Mouse (Mus musculus) ovary, postnatal 36 days (tissue): ENCODE data around the gene Adgrg3.

Experiments used
- DNase-seq: peaks from one replicate; pipeline ENCODE4 v3.0.0; 2022; ENCODE audit warnings: low spot score, mixed read lengths

The Adgrg3 gene

DNA sequence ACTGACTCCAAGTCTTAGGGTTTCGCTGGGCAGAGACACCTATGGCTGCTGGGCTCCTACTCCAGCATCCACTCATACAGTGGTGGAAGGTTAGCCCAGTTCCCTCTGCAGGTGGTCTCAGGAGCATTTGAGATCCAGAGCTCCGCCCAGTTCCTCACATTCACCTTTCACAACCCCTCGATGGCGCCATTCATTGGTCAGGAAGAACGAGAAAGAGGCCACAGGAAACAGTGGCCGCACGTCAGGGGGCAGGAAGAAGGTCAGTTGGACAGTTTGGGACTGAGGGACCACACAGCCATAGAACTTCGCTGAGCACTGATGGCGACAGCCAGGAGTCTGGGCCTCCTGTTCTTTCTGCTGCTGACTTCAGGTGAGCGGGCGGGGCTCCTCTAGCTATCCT lies at the start of gene Adgrg3:
Adgrg3 (plus strand) TSS at position 242 of the 400 bp plus-strand sequence.
- no peak for DNase-seq

DNA sequence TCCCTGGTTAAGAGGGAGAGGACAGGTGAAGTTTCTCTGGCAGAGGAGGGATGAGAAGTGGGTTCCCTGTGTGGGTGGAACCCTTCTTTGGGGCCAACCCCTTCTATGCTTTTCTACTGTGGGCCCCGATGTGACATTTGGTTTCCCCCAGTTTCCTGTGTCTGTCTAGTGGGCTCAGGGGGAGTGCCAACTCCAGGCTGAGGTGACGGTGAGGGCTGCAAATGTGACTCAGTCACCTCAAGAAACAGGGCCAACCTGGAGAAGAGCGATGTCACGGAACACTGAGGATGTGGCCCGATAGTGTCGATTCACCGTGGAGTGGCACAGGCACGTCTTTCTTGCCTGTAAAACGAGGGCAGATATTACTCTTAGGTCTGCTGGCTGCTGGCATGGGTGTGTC lies 44.2 kb upstream of the Adgrg3 start:
- DNase-seq: no peak

DNA sequence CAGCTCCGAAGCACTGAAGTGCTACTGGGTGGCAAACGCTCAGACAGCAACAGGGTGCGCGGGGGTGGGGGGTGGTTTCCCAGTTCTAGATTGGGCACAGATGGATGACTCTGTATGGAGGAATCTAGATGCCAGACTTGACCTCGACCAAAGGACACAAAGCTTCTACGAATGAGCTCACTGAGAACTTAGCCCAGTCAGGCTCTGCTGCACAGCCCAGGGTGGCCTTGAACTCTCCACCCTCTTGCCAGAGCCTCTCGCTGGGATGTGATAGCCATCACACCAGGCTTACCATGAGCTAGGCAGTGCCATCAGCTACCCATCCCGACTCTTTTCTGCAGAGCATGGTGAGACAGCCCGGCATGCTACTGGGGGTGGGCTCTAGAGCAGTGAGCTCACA lies 43.7 kb upstream of the Adgrg3 start:
- DNase-seq: no peak

- DNase-seq: no peak
These were observed 42.9 kb upstream of the Adgrg3 start, which contains the start of gene Adgrg1 for GRCm38 (mm10) chr8:94974467-94975165. Adgrg1 (plus strand) TSS chr8:94974751.

DNA sequence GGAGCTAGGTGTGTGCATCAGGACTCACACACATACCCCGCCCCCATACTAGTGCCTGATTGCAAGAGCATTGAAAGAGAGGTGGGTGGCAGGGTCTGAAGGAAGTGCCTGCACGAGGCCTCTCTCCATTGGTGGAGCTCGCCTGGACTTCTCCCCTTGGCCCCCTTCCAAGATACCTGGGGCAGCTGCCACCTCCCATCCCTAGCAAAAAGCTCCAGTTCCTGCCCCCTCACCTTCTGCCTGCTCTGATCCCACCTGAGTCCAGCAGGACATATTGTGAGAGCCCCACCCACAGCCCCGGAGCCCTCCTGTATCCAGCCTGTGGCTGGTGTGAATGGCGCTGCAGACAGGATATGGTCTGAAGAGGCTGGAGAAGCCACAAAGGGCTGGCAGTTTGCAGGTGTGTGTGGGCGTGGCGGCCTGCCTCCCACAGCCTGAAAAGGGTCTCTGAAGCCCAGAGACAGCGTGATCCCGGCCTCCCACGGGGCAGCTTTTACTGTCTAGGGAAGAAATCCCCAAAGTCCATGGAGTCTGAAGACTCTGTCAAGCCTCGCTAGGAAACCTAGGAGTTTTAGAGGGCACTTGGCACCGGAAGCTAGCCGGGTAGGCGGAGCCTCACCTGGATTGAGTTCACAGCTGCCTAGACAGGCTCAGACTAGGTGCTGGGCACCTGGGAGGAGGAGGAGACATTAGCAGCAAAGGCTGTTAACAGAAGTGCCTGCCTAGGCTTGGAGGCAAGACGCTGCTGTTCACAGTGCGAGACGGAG lies 40.7 kb upstream of the Adgrg3 start:
- DNase-seq: no peak

GRCm38 (mm10) chr8:94978131-94978530 lies 39.4 kb upstream of the Adgrg3 start:
- no peak for DNase-seq

DNA sequence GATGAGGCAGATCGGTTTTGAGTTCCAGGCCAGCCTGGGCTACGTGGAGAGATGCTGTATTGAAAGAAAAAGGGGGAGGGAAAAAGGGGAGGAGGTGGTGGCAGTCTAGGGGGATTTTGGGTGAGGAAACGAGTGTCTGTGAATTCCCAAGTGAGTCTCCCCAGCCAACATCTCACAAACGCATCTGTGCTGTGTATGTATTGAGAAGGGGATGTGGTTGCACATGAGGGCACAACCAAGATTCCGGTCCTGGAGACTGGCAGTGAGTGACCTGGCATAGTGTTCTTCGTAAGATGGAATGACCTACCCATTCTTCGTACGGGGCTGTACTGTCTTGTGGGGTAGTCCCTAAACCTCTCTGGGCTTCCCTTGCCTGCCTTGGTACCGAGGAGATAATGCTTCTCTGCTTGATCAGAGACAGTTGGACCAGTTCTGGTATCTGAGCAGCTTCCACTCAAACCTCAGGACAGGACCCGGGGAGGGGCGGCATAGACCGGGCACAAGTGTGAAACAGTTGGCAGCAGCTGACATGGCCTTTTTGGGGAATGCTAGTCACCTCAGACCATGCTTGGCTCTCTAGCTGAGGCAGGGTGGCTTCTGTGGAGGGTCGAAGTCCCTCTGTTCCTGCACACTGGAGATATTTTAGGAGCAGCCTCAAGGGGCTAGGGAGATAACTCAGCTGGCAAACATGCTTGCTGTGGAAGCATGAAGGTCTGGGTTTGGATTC lies 38.7 kb upstream of the Adgrg3 start:
- DNase-seq: no peak

DNA sequence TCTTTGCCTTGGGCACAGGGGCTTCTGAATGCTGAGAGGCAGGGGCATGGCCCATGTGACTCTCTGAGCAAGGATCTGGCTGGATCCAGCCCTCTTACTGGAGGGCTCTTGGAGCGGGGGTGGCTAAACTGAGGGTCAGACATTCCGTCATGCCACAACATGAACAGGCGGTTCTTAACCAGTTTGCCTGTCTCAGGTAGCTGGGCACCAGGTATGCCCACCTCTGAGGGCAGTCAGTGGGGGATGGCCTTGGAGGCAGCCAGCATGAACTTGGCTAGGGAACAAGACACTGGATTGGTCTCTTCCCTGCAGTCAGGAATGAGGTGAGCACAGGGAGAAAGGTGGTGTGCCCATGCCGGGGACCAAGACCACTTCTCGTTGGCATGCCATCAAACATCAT lies 37.3 kb upstream of the Adgrg3 start:
- no peak for DNase-seq

DNA sequence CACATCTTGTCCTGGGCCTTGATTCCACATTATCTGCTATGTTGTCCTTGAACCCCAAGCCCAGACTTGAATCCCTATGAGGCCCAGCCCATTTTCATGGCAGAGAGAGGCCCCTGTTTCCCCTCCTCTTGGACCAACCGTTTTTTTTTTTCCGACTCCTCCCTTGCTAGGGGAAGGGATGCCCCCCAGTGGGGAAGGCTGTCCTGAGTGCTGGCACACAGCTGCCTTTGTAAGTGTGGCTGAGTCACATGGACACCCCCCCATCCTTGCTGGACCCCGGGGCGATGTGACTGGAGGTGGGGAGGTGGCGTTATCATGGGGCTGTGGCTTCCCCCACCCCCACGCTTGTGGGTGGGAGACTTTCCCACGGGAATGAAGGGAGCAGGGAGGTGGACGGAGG lies 36.5 kb upstream of the Adgrg3 start:
- no peak for DNase-seq

DNA sequence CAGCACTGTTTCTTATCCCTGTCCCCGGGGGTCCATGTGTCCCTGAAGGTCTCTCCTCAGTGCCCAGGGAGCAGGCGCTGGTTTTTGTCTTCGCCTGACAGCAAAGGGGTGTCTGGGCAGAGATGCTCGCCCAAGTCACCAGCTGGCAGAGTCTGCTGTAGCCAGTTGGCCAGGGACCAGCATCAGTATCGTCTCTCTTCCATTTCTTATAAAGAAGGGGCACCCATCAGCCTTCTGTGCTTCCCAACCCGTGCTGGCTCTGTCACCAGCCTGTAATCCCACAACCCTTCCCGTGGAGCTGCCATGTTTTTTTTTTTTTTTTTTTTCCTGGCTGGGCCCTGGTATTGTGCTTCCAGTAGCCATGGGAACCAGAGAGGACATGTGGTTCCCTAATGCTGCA lies 35.6 kb upstream of the Adgrg3 start:
- no peak for DNase-seq

DNA sequence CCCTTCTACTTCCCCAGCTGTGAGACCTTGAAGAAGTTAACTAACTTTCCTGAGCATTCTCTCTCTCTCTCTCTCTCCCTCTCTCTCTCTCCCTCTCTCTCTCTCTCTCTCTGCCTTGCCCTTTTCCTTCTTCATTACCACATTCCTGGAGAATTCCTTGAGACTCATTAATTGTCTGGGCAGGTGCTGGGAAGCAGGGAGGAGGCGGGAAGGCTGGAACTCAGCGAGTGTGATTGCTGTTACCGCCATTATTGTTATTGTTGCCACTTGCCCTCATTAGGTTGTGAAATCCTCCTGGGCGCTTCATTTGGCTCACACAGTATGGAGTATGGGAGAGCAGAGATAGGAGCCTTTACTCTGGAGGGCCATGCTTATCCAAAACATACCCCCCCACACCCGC lies 34.3 kb upstream of the Adgrg3 start:
- DNase-seq: no peak

DNA sequence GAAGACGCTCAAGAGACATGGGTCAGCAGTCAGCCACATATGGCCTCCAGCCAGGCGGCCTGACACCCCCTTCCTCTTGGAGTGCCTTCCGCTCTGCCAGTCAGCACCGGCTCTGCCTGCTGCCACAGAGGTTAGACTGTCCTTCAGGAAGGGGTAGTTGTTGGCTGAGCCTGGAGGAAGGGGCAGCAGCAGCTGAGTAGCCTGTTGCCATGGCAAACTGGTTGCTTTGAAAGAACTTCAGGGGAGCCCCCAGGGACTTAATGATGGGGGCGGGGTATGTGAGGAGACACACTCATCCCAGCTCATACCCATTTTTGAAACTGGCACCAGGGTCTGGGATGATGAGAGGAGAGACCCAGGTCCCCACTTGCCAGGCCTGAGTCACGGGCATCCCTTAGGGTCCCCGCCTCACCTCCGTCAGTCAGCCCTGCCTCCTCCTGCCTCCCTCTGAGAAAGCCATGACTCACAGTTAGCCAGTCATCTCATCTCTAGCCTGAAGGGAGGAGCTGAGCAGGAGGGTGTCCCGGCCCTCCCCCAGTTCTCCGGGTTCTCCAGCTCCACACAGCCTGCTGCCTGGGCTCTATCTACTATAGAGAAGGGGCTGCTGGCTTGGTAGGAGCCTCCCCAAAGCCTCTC lies 33.5 kb upstream of the Adgrg3 start:
- DNase-seq: peak; percentile 55

- no peak for DNase-seq
These were observed 32.5 kb upstream of the Adgrg3 start for GRCm38 (mm10) chr8:94985023-94985422.

- peak; percentile 55 for DNase-seq
These were observed 30.8 kb upstream of the Adgrg3 start for GRCm38 (mm10) chr8:94986676-94987075.

DNA sequence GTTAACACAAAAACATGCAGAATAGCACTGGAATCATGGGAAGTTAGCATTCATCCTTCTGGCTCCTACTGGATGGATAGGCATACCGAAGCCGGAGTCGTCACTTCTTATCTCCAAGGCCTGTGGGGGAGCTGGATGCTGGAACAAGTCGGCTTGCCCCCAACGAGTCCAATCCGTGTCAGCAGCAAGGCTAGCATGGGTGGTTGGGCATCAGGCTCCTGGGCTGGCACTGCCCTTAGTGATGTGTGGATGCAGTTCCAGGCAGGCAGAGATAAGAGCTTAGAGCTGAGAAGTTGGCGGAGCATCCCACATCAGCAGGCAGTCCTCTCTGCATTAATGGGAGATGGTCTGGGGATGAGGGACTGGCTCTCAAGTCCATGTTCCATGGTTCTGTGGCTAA lies 29.9 kb upstream of the Adgrg3 start:
- peak; percentile 79 for DNase-seq

DNA sequence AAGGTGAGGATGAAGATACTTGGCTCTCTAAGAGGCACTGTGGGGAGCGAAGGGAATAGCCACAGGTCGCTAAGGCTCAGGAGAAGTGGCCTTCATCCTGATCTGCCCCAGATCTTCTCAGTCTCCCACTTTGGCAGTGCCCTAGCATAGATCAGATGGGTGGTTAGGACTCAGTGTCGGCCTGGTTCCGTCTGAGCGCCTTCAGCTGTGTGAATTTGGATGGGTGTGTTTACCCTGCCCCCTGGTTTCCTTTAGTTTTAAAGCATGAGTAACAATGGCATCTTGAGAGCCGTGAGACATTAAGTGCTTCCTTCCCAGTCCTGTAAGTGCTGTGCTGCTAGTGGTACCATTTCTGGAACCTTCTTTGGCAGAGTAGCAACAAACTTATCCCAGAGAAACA lies 28.9 kb upstream of the Adgrg3 start:
- DNase-seq: no peak

DNA sequence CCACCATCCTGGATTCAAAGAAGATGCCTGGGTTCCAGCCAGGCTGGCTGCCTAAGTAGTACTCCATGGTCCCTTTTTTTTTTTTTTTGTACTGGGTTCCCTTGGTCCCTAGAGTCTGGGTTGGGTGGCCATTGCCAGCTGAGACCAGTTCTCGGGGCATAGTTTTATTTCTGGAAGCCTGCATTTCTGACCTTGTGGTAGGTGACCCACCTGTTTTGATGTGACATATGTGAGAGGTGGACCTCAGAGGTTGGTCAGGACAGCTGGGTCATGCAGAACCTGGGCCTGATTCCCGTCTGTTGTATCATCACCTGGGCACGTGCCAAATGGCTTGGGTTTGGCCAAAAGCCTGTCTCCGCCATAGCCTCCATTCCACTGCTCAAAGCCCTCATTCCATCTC lies 27.8 kb upstream of the Adgrg3 start:
- no peak for DNase-seq

DNA sequence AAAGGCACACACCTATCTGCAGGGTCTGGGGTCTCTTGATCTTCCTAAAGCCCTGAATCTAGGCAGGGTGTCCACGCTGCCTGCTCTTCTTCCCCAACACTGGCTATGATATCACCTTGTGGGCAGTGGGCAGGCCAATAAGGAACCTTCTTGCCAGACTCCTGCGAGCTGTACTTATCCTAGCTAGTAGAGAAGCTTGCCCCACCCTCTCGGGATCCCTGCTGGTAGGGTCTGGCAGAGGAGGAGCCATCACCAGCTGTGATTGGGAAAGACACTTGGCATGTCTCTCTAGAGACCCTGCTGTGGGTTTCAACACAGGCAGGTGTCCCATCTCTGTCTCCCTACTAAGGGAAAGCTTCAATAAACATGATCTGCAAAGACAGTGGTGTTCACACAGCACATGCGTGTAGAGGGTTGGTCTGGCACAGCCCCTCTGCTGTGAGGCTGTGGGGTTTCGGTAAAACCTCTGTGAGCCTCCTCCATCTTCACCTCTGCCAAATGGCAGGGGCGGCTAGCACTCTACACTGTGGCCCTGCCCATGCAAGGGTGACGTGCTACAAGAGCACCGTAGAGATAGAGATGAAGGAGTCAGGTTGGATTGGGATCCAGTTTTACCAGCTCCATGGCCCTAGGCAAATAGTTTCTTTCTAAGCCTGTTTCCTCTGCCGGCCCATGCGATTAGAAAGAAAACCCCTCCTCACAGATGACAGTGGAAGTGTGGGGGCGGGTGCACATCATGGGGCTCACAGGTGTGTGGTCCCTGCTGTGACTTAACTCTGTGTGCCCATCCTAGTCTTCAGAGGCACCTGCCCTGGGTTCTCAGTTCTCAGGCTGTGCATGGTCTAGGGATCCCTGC lies 26.7 kb upstream of the Adgrg3 start:
- DNase-seq: no peak

GRCm38 (mm10) chr8:94991454-94991994 lies 26.0 kb upstream of the Adgrg3 start:
- no peak for DNase-seq

DNA sequence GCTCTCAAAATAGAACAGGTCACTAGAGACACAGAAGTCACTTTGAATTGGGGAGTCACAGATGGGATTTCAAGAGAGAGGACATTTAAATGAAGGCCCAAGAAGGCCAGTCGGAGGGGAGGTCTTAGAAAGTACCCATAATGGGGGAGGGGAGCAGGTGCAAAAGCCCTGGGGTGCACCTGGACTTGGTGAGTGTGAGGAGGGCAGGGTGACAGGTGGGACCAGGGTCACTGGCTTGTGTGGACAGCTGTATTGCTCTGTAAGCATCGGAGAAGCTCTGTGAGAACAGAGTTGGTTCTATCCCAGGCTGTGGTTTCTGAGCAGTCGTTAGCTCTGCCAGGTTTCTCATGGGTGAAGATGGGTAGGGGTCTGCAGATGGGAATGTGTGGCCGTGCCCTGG lies 25.5 kb upstream of the Adgrg3 start:
- DNase-seq: no peak

GRCm38 (mm10) chr8:94992534-94992933 lies 25.0 kb upstream of the Adgrg3 start:
- peak; percentile 58 for DNase-seq
